Mouse (Mus musculus): ENCODE results near the gene Fam84b. TPM values are rescaled to one million over a fixed set of nuclear protein-coding genes. Genes with fewer than 3 reads are reported as not detected.
A peak's percentile ranks its signal among the peaks of the same experiment; 100 is the strongest.

The Fam84b gene
- polyA plus RNA-seq (2015; fragmentation: Nextera tagmentation; extraction: Ambion mirVana), result 3.9 and 5.9 TPM in 2 replicates

DNA sequence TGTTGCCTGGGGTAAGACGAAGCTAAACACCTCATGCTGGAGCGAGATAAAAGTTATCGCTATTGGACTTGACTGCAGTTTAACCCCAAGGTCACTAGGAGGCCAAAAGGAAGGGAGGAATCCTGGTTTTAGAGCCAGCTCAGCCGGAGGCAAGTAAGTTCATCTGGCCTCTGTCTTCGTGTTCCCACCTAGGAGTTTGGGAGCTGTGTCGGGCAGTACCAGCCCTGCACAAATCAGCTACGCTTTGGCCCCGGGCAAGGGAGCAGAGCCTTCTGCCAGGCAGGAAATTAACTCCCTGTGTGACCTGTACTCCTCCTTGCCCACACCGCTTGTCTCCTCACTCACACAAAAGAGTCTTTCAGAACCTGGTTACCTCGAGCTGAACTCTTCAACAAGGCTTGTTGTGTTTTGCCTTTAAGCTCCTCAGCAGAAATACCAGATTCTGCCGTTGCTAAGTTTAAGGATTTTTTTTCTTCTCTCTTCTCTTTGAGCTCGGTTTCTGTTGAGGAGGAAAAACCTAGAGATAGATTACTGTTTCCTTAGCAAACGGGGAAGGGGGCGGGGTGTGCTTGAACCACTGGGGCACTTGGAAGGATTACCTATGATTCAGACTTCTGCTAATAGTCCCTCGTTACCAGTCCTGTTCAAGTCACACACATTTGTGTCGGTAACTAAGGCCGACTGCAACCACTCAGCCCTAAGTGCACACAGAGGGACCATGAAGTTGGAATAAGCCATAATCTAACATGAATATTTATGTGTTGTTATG is at the start of gene Fam84b:
TSS of gene Fam84b (minus strand) at position 548 of the 769 bp plus-strand sequence.
- Histone ChIP-seq H3K9me3 (replicated peaks; ENCODE audit: control insufficient read depth, low read length) (peaks cover 3% of the 10 kb centered on the region; the same call in 1 of the 2 replicates), H3K36me3 (ENCODE audit: control insufficient read depth, insufficient read depth) (no peaks in the 10 kb centered on the region), H3K27ac (ENCODE audit: low read length) (no peak within 1 kb of the TSS), H3K27me3 (ENCODE audit: control insufficient read depth, insufficient read depth, low read length) (no peaks in the 10 kb centered on the region), H3K9ac (ENCODE audit: low read length) (no peak within 1 kb of the TSS), H3K4me2 (ENCODE audit: low read depth, low read length) (peak within 1 kb of the TSS; percentile 22), H3K4me1 (ENCODE audit: control insufficient read depth, insufficient read depth, low read length) (peaks cover 9% of the 10 kb centered on the region), H3K4me3 (ENCODE audit: low read length) (no peak within 1 kb of the TSS)
- ATAC-seq (replicated peaks; ENCODE audit: extremely low read depth, insufficient read depth, low FRiP score), result peak; percentile 41; the same call in 1 of the 2 replicates
- 25% methylated on average over 17 of the region's 17 CpGs for WGBS

DNA sequence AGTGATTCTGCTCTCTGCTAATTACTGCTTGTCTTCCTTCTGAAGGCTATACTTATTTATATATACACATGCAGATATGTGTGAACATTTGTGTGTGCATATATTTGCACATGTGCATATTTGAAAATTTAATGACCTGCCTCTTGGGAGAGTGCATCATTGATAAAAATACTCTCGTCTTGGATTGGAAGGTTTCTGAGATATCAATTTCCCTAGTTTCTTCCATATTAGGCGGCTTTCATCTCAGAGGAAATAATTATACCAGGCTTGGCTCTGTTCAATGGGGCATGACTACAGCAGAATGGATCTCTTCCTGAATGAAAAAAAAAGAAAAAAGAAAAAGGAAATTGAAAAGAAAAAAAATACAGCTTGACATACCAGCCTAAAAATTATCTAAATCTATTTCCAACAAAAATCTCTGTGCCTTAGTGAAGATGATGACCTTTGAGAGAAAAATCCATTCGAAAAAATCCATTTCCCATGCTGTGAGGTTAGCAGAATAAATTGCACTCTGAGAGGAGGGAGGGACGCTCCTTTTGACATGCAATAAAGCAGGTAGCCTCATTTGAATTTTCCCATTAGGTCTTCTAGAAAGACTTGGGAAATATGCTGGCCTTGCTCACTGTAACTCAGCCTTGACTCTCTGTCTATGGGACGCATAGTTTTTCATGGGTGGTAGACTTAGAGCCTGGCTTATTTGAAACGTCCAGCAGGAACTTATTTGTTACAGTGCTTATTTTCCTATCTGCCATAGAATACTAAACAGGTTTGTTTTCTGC is 44.8 kb upstream of the Fam84b start:
- Histone ChIP-seq H3K9ac (ENCODE audit: low read length) (no peak overlapping the region), H3K27ac (ENCODE audit: low read length) (no peak overlapping the region), H3K4me2 (ENCODE audit: low read depth, low read length) (no peak overlapping the region), H3K4me1 (ENCODE audit: control insufficient read depth, insufficient read depth, low read length) (no peaks in the 10 kb centered on the region), H3K36me3 (ENCODE audit: control insufficient read depth, insufficient read depth) (no peaks in the 10 kb centered on the region), H3K27me3 (ENCODE audit: control insufficient read depth, insufficient read depth, low read length) (no peaks in the 10 kb centered on the region), H3K9me3 (replicated peaks; ENCODE audit: control insufficient read depth, low read length) (no peaks in the 10 kb centered on the region), H3K4me3 (ENCODE audit: low read length) (no peak overlapping the region)
- no peak for ATAC-seq (replicated peaks; ENCODE audit: extremely low read depth, insufficient read depth, low FRiP score)
- 69% methylated on average over 6 of the region's 6 CpGs for WGBS

DNA sequence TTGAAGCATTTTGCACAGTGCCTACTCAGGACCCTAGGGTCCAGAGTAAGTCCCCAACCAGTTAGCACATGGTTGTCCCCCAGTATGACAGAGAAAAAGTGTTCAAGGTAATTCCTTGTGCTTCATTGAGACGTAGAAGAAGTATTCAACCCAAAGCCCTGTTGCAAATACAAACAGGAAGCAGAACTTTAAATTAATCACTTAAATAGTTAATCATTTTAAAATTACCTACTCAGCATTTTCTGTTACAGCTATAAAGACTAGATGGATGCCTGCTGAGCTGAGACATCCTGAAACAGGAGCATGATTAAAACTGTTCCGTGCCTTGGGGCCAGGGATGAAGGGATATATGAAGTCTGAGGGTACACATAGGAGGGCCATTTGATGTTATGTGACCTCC is 42.5 kb upstream of the Fam84b start:
- Histone ChIP-seq H3K27me3 (ENCODE audit: control insufficient read depth, insufficient read depth, low read length) (no peaks in the 10 kb centered on the region), H3K36me3 (ENCODE audit: control insufficient read depth, insufficient read depth) (no peaks in the 10 kb centered on the region), H3K4me3 (ENCODE audit: low read length) (no peak overlapping the region), H3K4me2 (ENCODE audit: low read depth, low read length) (no peak overlapping the region), H3K27ac (ENCODE audit: low read length) (no peak overlapping the region), H3K4me1 (ENCODE audit: control insufficient read depth, insufficient read depth, low read length) (peaks cover 5% of the 10 kb centered on the region; the same call in 1 of the 2 replicates), H3K9ac (ENCODE audit: low read length) (no peak overlapping the region), H3K9me3 (replicated peaks; ENCODE audit: control insufficient read depth, low read length) (no peaks in the 10 kb centered on the region)
- WGBS, result 79% methylated on average over 2 of the region's 2 CpGs
- no peak for ATAC-seq (replicated peaks; ENCODE audit: extremely low read depth, insufficient read depth, low FRiP score)

DNA sequence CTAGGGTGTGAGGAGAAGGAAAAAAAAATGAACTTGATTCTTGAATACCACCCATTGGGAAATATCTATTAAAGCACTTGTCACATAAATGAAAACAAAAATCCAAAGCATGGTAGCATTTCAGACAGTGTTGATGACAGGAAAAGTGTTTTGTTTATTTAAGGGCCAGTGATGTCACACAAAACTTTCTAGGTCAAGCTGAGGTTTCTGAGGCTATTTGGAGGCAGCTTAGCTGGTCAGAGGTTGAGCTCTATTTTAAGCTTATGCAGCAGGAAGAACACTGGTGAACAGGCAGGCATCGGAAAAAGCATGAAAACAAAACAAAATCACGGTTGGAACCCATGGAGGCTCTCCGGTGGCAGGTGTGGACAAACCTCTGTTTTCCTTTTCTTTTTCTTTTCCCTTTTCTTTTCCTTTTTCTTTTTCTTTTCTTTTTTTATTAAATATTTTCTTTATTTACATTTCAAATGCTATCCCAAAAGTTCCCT is 39.4 kb upstream of the Fam84b start:
- 31% methylated on average over 3 of the region's 3 CpGs for WGBS
- Histone ChIP-seq H3K9me3 (replicated peaks; ENCODE audit: control insufficient read depth, low read length) (no peaks in the 10 kb centered on the region), H3K27ac (ENCODE audit: low read length) (no peak overlapping the region)

DNA sequence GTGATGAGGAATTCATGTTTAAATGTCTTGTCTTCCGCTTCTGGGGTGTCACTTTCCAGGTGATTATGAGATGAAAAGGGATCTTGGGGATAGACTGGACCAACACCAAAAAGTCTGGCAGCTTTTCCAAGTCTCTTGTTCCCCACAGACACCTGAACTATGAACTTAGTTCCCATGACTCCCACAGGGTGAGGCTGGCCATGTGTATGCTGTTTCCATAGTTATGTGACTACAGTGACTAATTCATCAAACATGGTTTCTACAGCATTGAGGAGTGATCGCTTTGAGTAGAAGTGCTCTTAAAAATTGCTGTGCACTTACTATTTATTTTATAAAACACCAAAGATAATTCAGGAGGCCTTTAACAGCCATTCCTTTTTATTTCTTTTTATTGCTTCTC is 35.1 kb upstream of the Fam84b start:
- Histone ChIP-seq H3K27ac (ENCODE audit: low read length) (no peak overlapping the region), H3K9me3 (replicated peaks; ENCODE audit: control insufficient read depth, low read length) (no peaks in the 10 kb centered on the region), H3K4me1 (ENCODE audit: control insufficient read depth, insufficient read depth, low read length) (peaks cover 5% of the 10 kb centered on the region; the same call in 1 of the 2 replicates), H3K9ac (ENCODE audit: low read length) (no peak overlapping the region), H3K4me3 (ENCODE audit: low read length) (no peak overlapping the region), H3K27me3 (ENCODE audit: control insufficient read depth, insufficient read depth, low read length) (no peaks in the 10 kb centered on the region), H3K36me3 (ENCODE audit: control insufficient read depth, insufficient read depth) (no peaks in the 10 kb centered on the region), H3K4me2 (ENCODE audit: low read depth, low read length) (no peak overlapping the region)
- WGBS, result 82% methylated on average over 2 of the region's 2 CpGs
- no peak for ATAC-seq (replicated peaks; ENCODE audit: extremely low read depth, insufficient read depth, low FRiP score)

More for the DNA sequence above, 39.4 kb upstream of the Fam84b start:
- H3K36me3 ChIP-seq (ENCODE audit: control insufficient read depth, insufficient read depth), result no peaks in the 10 kb centered on the region
- no peak overlapping the region for H3K9ac ChIP-seq (ENCODE audit: low read length)
- no peak overlapping the region for H3K4me3 ChIP-seq (ENCODE audit: low read length)
- no peaks in the 10 kb centered on the region for H3K27me3 ChIP-seq (ENCODE audit: control insufficient read depth, insufficient read depth, low read length)
- H3K4me2 ChIP-seq (ENCODE audit: low read depth, low read length), result no peak overlapping the region
- ATAC-seq (replicated peaks; ENCODE audit: extremely low read depth, insufficient read depth, low FRiP score), result no peak
- peaks cover 5% of the 10 kb centered on the region; the same call in 1 of the 2 replicates for H3K4me1 ChIP-seq (ENCODE audit: control insufficient read depth, insufficient read depth, low read length)

DNA sequence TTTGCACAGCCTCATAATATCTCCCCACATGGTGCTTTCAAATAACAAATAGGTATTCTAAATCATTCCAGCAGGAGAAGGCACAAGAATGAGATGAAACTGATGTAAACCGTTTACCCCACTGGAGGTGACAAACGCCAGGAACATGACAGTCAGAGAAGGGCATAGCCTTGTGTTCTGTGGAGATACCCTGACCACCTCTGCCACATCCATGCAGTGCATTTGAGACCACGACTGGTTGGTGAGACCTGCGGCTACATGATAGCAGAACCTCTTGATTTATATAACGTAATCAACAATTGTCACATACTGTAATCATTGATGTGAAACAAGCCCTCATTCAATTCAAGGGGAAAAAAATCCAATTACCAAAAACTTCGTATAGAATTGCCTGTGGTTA is 22.1 kb upstream of the Fam84b start:
- Histone ChIP-seq H3K4me2 (ENCODE audit: low read depth, low read length) (no peak overlapping the region), H3K27ac (ENCODE audit: low read length) (no peak overlapping the region), H3K4me3 (ENCODE audit: low read length) (no peak overlapping the region), H3K27me3 (ENCODE audit: control insufficient read depth, insufficient read depth, low read length) (no peaks in the 10 kb centered on the region), H3K9me3 (replicated peaks; ENCODE audit: control insufficient read depth, low read length) (no peaks in the 10 kb centered on the region), H3K9ac (ENCODE audit: low read length) (no peak overlapping the region), H3K36me3 (ENCODE audit: control insufficient read depth, insufficient read depth) (no peaks in the 10 kb centered on the region), H3K4me1 (ENCODE audit: control insufficient read depth, insufficient read depth, low read length) (no peaks in the 10 kb centered on the region)
- no peak for ATAC-seq (replicated peaks; ENCODE audit: extremely low read depth, insufficient read depth, low FRiP score)
- WGBS, result 78% methylated on average over 6 of the region's 6 CpGs

DNA sequence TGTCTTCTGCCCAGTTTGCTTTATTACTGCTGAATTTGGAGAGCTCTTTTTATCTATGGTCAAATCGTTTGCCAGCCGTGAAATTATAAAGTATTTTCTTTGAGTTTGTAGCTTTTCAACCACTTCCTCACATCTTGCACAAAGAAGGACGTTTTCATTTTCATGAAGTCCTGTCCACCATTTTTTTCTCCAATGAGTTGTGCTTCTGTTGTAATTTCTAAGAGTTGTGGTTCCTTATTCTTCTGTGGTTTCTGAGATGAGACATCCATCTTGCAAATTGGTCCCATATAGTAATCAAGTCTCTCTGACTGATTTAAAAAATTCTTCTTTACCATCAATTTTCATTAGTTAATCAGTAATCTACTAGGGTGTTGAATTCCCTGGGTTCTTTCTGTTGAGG is 8.8 kb upstream of the Fam84b start:
- Histone ChIP-seq H3K4me1 (ENCODE audit: control insufficient read depth, insufficient read depth, low read length) (no peaks in the 10 kb centered on the region), H3K27ac (ENCODE audit: low read length) (no peak overlapping the region), H3K4me2 (ENCODE audit: low read depth, low read length) (no peak overlapping the region), H3K9me3 (replicated peaks; ENCODE audit: control insufficient read depth, low read length) (peaks cover 4% of the 10 kb centered on the region; the same call in 1 of the 2 replicates), H3K36me3 (ENCODE audit: control insufficient read depth, insufficient read depth) (no peaks in the 10 kb centered on the region), H3K27me3 (ENCODE audit: control insufficient read depth, insufficient read depth, low read length) (no peaks in the 10 kb centered on the region), H3K4me3 (ENCODE audit: low read length) (no peak overlapping the region), H3K9ac (ENCODE audit: low read length) (no peak overlapping the region)
- WGBS, result 70% methylated on average over 3 of the region's 3 CpGs
- ATAC-seq (replicated peaks; ENCODE audit: extremely low read depth, insufficient read depth, low FRiP score), result no peak

DNA sequence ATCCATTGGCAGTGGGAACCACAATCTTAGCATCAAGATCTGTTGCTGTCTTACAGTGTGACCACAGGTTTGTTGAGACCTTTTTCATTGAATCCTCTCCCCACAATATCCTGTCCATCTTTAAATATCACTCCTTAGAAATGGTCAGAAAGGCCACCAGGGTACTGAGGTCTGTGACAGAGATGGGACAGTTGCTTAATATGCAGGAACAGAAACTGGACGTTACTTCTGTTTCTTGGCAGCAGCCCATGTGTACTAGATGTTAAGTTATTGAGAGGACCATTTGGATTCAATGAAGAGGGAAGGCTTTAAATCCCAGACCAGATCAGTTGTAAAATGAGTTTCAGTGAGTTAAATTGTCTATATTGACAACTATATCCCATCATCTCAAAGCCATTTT is 1.5 kb upstream of the Fam84b start:
- H3K27me3 ChIP-seq (ENCODE audit: control insufficient read depth, insufficient read depth, low read length), result no peaks in the 10 kb centered on the region
- H3K4me2 ChIP-seq (ENCODE audit: low read depth, low read length), result no peak overlapping the region
- peaks cover 3% of the 10 kb centered on the region; the same call in 1 of the 2 replicates for H3K9me3 ChIP-seq (replicated peaks; ENCODE audit: control insufficient read depth, low read length)
- H3K4me1 ChIP-seq (ENCODE audit: control insufficient read depth, insufficient read depth, low read length), result peaks cover 9% of the 10 kb centered on the region
- 66% methylated on average over 1 of the region's 1 CpGs for WGBS
- H3K27ac ChIP-seq (ENCODE audit: low read length), result no peak overlapping the region
- H3K4me3 ChIP-seq (ENCODE audit: low read length), result no peak overlapping the region
- ATAC-seq (replicated peaks; ENCODE audit: extremely low read depth, insufficient read depth, low FRiP score), result no peak
- no peak overlapping the region for H3K9ac ChIP-seq (ENCODE audit: low read length)
- H3K36me3 ChIP-seq (ENCODE audit: control insufficient read depth, insufficient read depth), result no peaks in the 10 kb centered on the region

DNA sequence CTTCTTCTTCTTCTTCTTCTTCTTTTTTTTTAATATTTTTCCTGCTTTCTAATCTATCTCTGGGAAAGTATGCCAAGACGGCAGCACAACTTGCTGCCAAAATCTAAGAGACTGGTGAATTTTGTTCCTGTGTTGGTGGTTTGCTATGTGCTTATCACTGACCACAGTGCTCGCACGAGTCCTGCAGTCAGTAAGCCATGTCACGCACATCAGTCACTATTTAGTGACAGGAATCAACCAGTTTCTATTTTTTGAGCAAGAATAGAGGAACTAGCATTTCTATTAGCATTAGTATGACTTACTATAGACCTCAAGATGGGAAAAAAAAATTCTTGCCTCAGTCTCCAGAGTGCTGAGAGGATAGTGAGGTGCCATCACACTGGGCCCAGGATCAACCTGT is 573 bp upstream of the Fam84b start:
- H3K4me3 ChIP-seq (ENCODE audit: low read length), result no peak overlapping the region
- H3K27ac ChIP-seq (ENCODE audit: low read length), result no peak overlapping the region
- 67% methylated on average over 4 of the region's 4 CpGs for WGBS
- ATAC-seq (replicated peaks; ENCODE audit: extremely low read depth, insufficient read depth, low FRiP score), result no peak
- no peak overlapping the region for H3K4me2 ChIP-seq (ENCODE audit: low read depth, low read length)
- no peak overlapping the region for H3K9ac ChIP-seq (ENCODE audit: low read length)
- H3K9me3 ChIP-seq (replicated peaks; ENCODE audit: control insufficient read depth, low read length), result peaks cover 3% of the 10 kb centered on the region; the same call in 1 of the 2 replicates
- H3K4me1 ChIP-seq (ENCODE audit: control insufficient read depth, insufficient read depth, low read length), result peaks cover 9% of the 10 kb centered on the region
- no peaks in the 10 kb centered on the region for H3K27me3 ChIP-seq (ENCODE audit: control insufficient read depth, insufficient read depth, low read length)
- no peaks in the 10 kb centered on the region for H3K36me3 ChIP-seq (ENCODE audit: control insufficient read depth, insufficient read depth)
